Mouse (Mus musculus) hindbrain, embryonic 14.5 days (tissue): Measurements from ENCODE around the gene Methig1. TPM values are rescaled to one million over a fixed set of nuclear protein-coding genes. Genes with fewer than 3 reads are reported as not detected.
"Not testable (repeated sequence)": the region's sequence is repeated elsewhere in the genome, so short reads cannot be mapped to it uniquely, and the experiment has no call there.

ENCODE experiments used
- ATAC-seq: fragments of 200-750 bp; cut with Nextera tagmentation; 2 replicates; pipeline ENCODE4 v1.8.0; 2017; ENCODE audit warnings: moderate number of reproducible peaks, mild to moderate bottlenecking, moderate TSS enrichment, moderate library complexity; ENCODE audit not compliant: low FRiP score
- DNase-seq: peaks from one replicate; pipeline ENCODE4 v3.0.0-alpha.2; 2015; ENCODE audit warnings: low spot score
- H3K27ac ChIP-seq: fragments of 300-500 bp; sonication (generic); 2 replicates; pipeline ENCODE4 v1.5.1; 2014; ENCODE audit warnings: mild to moderate bottlenecking, moderate library complexity
- H3K27me3 ChIP-seq: fragments of 300-500 bp; sonication (generic); 2 replicates; pipeline ENCODE4 v1.6.1; 2014; ENCODE audit warnings: mild to moderate bottlenecking, low read length, mixed read lengths; ENCODE audit not compliant: control insufficient read depth, insufficient read depth
- H3K36me3 ChIP-seq: fragments of 300-500 bp; sonication (generic); replicated peaks from 2 replicates; pipeline ENCODE4 v1.6.1; 2014; ENCODE audit not compliant: control insufficient read depth, insufficient read depth
- H3K4me1 ChIP-seq: fragments of 300-500 bp; sonication (generic); replicated peaks from 2 replicates; pipeline ENCODE4 v1.6.1; 2014; ENCODE audit warnings: antibody characterized with exemption, low read length, mixed read lengths; ENCODE audit not compliant: control insufficient read depth, insufficient read depth
- H3K4me2 ChIP-seq: fragments of 300-500 bp; sonication (generic); replicated peaks from 2 replicates; pipeline ENCODE4 v1.6.1; 2014; ENCODE audit warnings: mild to moderate bottlenecking, moderate library complexity
- H3K4me3 ChIP-seq: fragments of 300-500 bp; sonication (generic); replicated peaks from 2 replicates; pipeline ENCODE4 v1.5.1; 2014; ENCODE audit warnings: mild to moderate bottlenecking, low read length
- H3K9ac ChIP-seq: fragments of 300-500 bp; sonication (generic); 2 replicates; pipeline ENCODE4 v1.6.1; 2014
- H3K9me3 ChIP-seq: fragments of 300-500 bp; sonication (generic); 2 replicates; pipeline ENCODE4 v1.6.1; 2016; ENCODE audit warnings: low read length; ENCODE audit not compliant: control insufficient read depth
- WGBS: fragments of 180-500 bp; shearing (Covaris S2); extraction: QIAGEN DNeasy Blood & Tissue Kit; methylation state at CpG from one replicate; pipeline ENCODE4 v1.1.7; 2014; 5-methylcytosine and 5-hydroxymethylcytosine counted together
- polyA plus RNA-seq: library from polyadenylated mRNA; unstranded; fragments of >200 nt; fragmentation: Nextera tagmentation; extraction: Ambion mirVana; gene quantifications from 2 replicates; pipeline ENCODE4 v1.2.1, GENCODE M21; 2014

Methig1 gene
- polyA plus RNA-seq: 0.27 TPM in 1 of 2 replicates, not detected in the other

DNA sequence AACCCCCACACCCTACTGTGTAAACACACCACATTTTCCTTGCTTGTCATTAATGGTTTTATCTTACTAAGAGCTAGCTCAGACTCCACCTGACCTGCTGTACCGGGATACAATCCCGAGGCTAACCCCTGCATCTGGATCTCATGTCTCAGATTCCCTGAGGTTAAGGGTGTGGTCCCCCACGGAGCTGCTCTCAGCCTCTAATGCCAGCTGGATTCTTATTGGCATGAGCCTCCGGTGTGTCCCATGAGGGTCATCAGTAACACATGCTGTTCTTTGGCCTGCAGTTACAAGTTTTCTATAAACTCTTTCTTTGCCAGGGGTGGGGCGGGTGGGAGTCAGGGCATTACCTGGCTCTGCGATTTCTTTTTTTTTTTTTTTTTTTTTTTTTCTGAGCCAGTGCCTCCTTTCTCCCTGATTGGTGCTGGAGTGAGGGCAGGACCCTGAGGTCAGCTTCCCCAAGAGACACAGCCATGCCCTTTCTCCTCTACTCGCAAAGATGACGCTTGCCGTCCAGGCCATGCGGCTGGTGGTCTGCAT is at the start of gene Methig1, which contains the start of gene Mettl7a2:
Gene Methig1, plus strand, starts transcription at position 439 of the 540 bp plus-strand sequence.
Gene Mettl7a2, plus strand, starts transcription at position 490 of the 540 bp plus-strand sequence.
- no peak for ATAC-seq
- H3K9me3 ChIP-seq: no peaks in the 10 kb centered on the region
- no peak within 1 kb of the TSS for H3K27ac ChIP-seq
- no peak within 1 kb of the TSS for H3K9ac ChIP-seq
- H3K4me3 ChIP-seq: no peak within 1 kb of the TSS
- no peaks in the 10 kb centered on the region for H3K4me1 ChIP-seq
- no peak within 1 kb of the TSS for H3K4me2 ChIP-seq
- no peaks in the 10 kb centered on the region for H3K36me3 ChIP-seq
- H3K27me3 ChIP-seq: no peaks in the 10 kb centered on the region
- no peak for DNase-seq
- 89% methylated on average over 10 of the region's 10 CpGs for WGBS

GRCm38 (mm10) chr15:100303428-100304018 is 49.4 kb upstream of the Methig1 start:
- Histone ChIP-seq H3K9ac (peak overlapping the region; percentile 83), H3K4me2 (peak overlapping the region; percentile 82), H3K27ac (no peak overlapping the region), H3K36me3 (no peaks in the 10 kb centered on the region), H3K4me1 (peaks cover 5% of the 10 kb centered on the region; the same call in 1 of the 2 replicates), H3K4me3 (peak overlapping the region; percentile 48), H3K9me3 (no peaks in the 10 kb centered on the region), H3K27me3 (no peaks in the 10 kb centered on the region)
- DNase-seq (peak; percentile 27), ATAC-seq (no peak)
- WGBS: 48% methylated on average over 8 of the region's 8 CpGs

DNA sequence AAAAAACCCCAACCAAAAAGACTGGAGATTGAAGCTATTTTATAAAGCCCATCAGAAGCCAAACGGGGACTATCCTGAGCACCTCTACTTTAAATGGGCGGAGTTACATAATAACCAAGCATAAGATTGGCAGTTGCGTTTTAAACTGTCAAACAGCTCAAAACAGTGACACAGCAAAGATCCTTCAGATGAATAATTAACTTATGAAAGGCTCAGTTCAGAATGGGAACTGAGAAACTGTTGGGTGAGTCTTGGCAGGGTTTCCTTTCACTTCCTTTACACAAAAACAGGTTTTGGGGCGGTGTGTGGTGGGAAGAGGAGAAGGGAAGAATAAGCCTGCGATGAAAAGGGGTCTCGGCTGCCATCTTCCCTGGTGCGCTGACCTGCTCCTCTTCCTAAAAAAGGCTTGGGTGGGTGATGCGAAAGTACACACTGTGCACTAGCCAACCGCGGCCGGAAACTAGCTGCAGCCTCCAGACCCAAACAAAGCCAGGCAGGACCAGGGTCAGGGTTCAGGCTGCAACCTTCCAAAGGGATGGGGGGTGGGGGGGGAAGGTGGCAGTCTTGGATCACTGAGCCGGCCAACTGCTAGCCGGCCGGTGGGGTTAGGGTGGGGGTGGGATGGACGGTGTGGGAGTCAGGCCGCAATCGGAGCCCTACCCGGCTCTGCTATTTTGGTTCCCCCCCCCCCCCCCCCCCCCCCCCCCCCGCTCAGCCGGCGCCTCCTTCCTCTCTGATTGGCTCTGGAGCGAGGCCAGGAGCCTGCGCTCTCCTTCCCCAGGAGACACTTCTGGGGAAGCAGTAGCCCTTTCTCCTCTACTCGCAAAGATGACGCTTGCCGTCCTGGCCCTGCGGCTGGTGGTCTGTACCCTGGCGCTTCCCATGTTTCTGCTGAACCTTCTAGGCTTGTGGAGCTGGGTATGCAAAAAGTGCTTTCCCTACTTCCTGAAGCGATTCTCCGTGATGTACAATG is 48.6 kb upstream of the Methig1 start, which contains the start of gene Mettl7a1:
Gene Mettl7a1, plus strand, starts transcription at position 122 of the 973 bp plus-strand sequence.
- Histone ChIP-seq H3K27me3 (no peaks in the 10 kb centered on the region), H3K4me3 (peak within 1 kb of the TSS; percentile 48), H3K27ac (peak within 1 kb of the TSS; percentile 87), H3K9me3 (no peaks in the 10 kb centered on the region), H3K9ac (peak within 1 kb of the TSS; percentile 83), H3K4me2 (peak within 1 kb of the TSS; percentile 82), H3K4me1 (peaks cover 5% of the 10 kb centered on the region; the same call in 1 of the 2 replicates), H3K36me3 (no peaks in the 10 kb centered on the region)
- 1% methylated on average over 25 of the region's 30 CpGs for WGBS
- ATAC-seq (peak; percentile 90), DNase-seq (peak; percentile 81)

DNA sequence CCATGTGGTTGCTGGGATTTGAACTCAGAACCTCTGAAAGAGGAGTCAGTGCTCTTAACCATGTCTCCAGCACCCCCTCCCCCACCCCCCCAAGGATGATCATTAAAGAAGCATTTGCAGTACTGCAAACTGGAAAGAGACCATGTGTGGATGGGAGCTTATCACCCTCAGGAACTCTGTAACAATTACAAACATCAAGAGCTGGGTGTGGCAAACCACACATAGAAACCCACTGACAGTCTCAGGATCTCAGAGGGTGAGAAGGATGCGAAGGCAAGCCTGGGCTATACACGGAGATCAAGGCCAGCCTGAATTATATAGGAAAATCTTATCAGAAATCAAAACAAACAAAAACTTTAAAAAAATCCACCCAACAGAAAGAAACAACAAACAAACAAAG is 46.7 kb upstream of the Methig1 start:
- WGBS: 92% methylated on average over 2 of the region's 2 CpGs

GRCm38 (mm10) chr15:100307438-100308096 is 45.4 kb upstream of the Methig1 start:
- ATAC-seq, H3K27ac ChIP-seq, H3K4me1 ChIP-seq, H3K27me3 ChIP-seq, H3K9me3 ChIP-seq, H3K36me3 ChIP-seq, H3K4me2 ChIP-seq, H3K9ac ChIP-seq, H3K4me3 ChIP-seq: not testable (repeated sequence)
- 50% methylated on average over 10 of the region's 11 CpGs for WGBS
- peak; percentile 38 for DNase-seq

More for the DNA sequence above, 46.7 kb upstream of the Methig1 start:
- DNase-seq (no peak), ATAC-seq (no peak)
- Histone ChIP-seq H3K4me3 (no peak overlapping the region), H3K4me1 (peaks cover 5% of the 10 kb centered on the region; the same call in 1 of the 2 replicates), H3K27me3 (no peaks in the 10 kb centered on the region), H3K27ac (no peak overlapping the region), H3K9ac (no peak overlapping the region), H3K9me3 (no peaks in the 10 kb centered on the region), H3K36me3 (no peaks in the 10 kb centered on the region), H3K4me2 (no peak overlapping the region)

GRCm38 (mm10) chr15:100312346-100312745 is 40.6 kb upstream of the Methig1 start:
- Histone ChIP-seq H3K9me3 (no peaks in the 10 kb centered on the region), H3K36me3 (no peaks in the 10 kb centered on the region; the same call in 1 of the 2 replicates), H3K4me1 (no peaks in the 10 kb centered on the region), H3K27ac (no peak overlapping the region), H3K9ac (no peak overlapping the region), H3K4me3 (no peak overlapping the region), H3K27me3 (no peaks in the 10 kb centered on the region), H3K4me2 (no peak overlapping the region)
- 83% methylated on average over 2 of the region's 2 CpGs for WGBS
- DNase-seq (no peak), ATAC-seq (no peak)

- H3K9me3 ChIP-seq: no peaks in the 10 kb centered on the region
- H3K4me3 ChIP-seq: no peak overlapping the region
- no peak for DNase-seq
- H3K27me3 ChIP-seq: no peaks in the 10 kb centered on the region
- H3K36me3 ChIP-seq: no peaks in the 10 kb centered on the region; the same call in 1 of the 2 replicates
- ATAC-seq: no peak
- WGBS: 91% methylated on average over 5 of the region's 5 CpGs
- no peak overlapping the region for H3K4me2 ChIP-seq
- H3K27ac ChIP-seq: no peak overlapping the region
- no peaks in the 10 kb centered on the region for H3K4me1 ChIP-seq
- H3K9ac ChIP-seq: no peak overlapping the region
These were observed 38.4 kb upstream of the Methig1 start for GRCm38 (mm10) chr15:100314448-100315145.

DNA sequence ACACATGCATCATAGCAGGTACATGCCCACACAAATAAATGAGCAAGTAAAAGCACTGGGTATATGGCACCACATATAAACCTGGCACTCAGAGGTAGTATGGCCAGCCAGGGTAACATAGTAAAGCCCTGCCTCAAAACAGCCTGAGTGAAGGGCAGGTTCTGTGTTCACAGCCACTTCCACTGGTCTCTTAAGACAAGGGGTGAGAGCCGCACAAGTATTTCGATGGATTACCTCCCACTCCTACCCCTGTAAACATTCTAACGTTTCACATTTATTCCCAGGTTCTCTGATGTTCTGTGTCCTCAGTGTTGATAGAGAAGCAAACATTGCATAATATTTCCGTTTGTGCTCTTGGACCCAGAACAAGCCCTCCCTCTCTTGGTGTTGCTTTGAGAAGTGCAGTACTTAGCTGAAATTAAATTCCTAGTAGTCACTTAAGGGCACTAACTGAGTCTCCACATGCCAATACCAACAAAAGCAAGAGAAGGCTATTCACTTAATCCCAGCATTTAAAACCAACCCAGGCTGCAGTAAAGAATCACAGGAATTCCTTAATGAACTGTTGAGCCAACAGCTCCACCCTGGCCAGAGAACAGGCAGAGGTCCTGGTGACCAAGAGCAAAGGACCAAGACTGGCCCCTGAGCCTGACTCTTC is 34.8 kb upstream of the Methig1 start:
- 84% methylated on average over 4 of the region's 4 CpGs for WGBS
- not testable (repeated sequence) for H3K27me3 ChIP-seq, H3K9me3 ChIP-seq, H3K36me3 ChIP-seq, DNase-seq, H3K4me2 ChIP-seq, H3K9ac ChIP-seq, ATAC-seq, H3K27ac ChIP-seq, H3K4me1 ChIP-seq, H3K4me3 ChIP-seq
